Mouse (Mus musculus) midbrain, postnatal 0 days (tissue): ENCODE measurements around the gene Maml2. TPM values are rescaled to one million over a fixed set of nuclear protein-coding genes. Genes with fewer than 3 reads are reported as not detected.
A peak's percentile ranks its signal among the peaks of the same experiment; 100 is the strongest.

Experiments
- ATAC-seq: fragments of 200-750 bp; cut with Nextera tagmentation; 2 replicates; pipeline ENCODE4 v1.8.0; 2017; ENCODE audit warnings: moderate number of reproducible peaks, mild to moderate bottlenecking, moderate TSS enrichment, moderate library complexity; ENCODE audit not compliant: low FRiP score
- DNase-seq: peaks from one replicate; pipeline ENCODE4 v3.0.0-alpha.2; 2015; ENCODE audit warnings: low spot score
- H3K27ac ChIP-seq: fragments of 300-500 bp; sonication (generic); 2 replicates; pipeline ENCODE4 v1.5.1; 2014; ENCODE audit warnings: low read depth, mild to moderate bottlenecking, low read length, mixed read lengths
- H3K27me3 ChIP-seq: fragments of 300-500 bp; sonication (generic); 2 replicates; pipeline ENCODE4 v1.6.1; 2014; ENCODE audit warnings: low read length, control low read depth, mixed read lengths; ENCODE audit not compliant: insufficient read depth
- H3K36me3 ChIP-seq: fragments of 300-500 bp; sonication (generic); 2 replicates; pipeline ENCODE4 v1.6.1; 2014; ENCODE audit warnings: low read length, control low read depth, mixed read lengths; ENCODE audit not compliant: insufficient read depth
- H3K4me1 ChIP-seq: fragments of 300-500 bp; sonication (generic); 2 replicates; pipeline ENCODE4 v1.6.1; 2014; ENCODE audit warnings: mild to moderate bottlenecking, control low read depth, antibody characterized with exemption, low read length, mixed read lengths; ENCODE audit not compliant: insufficient read depth
- H3K4me2 ChIP-seq: fragments of 300-500 bp; sonication (generic); 2 replicates; pipeline ENCODE4 v1.6.1; 2014; ENCODE audit warnings: low read depth, mild to moderate bottlenecking, low read length, mixed read lengths; ENCODE audit not compliant: poor library complexity, severe bottlenecking
- H3K4me3 ChIP-seq: fragments of 300-500 bp; sonication (generic); 2 replicates; pipeline ENCODE4 v1.5.1; 2014; ENCODE audit warnings: low read depth, mild to moderate bottlenecking, low read length, moderate library complexity
- H3K9ac ChIP-seq: fragments of 300-500 bp; sonication (generic); replicated peaks from 2 replicates; pipeline ENCODE4 v1.6.1; 2014; ENCODE audit warnings: mild to moderate bottlenecking, low read length, moderate library complexity, mixed read lengths; ENCODE audit not compliant: poor library complexity, severe bottlenecking
- H3K9me3 ChIP-seq: fragments of 300-500 bp; sonication (generic); 2 replicates; pipeline ENCODE4 v1.6.1; 2016; ENCODE audit warnings: low read length, control low read depth
- CTCF ChIP-seq: IDR thresholded peaks from 2 replicates; pipeline ENCODE4 v1.5.1; 2016; ENCODE audit warnings: antibody characterized with exemption, mild to moderate bottlenecking
- WGBS: fragments of 180-500 bp; shearing (Covaris S2); extraction: QIAGEN DNeasy Blood & Tissue Kit; methylation state at CpG from one replicate; pipeline ENCODE4 v1.1.7; 2014; 5-methylcytosine and 5-hydroxymethylcytosine counted together
- polyA plus RNA-seq: library from polyadenylated mRNA; unstranded; fragments of >200 nt; fragmentation: Nextera tagmentation; extraction: Ambion mirVana; gene quantifications from 2 replicates; pipeline ENCODE4 v1.2.1, GENCODE M21; 2015
- total RNA-seq: library from RNA; depleted of rRNA; stranded (reverse); fragments of >200 nt; gene quantifications from 2 replicates; pipeline ENCODE4 v1.2.3, GENCODE M21; 2014

Maml2 gene
- total and polyA plus RNA-seq, 2 experiments from 2014 or later: 9.1 to 9.2 TPM

GRCm38 (mm10) chr9:13558811-13559372, 261.1 kb downstream of the Maml2 start:
- no peaks in the 10 kb centered on the region for H3K27me3 ChIP-seq
- no peak overlapping the region for H3K27ac ChIP-seq
- ATAC-seq (no peak), DNase-seq (no peak)
- no peaks in the 10 kb centered on the region for H3K36me3 ChIP-seq
- no peak overlapping the region for H3K4me3 ChIP-seq
- TF ChIP-seq CTCF: no peak
- H3K4me2 ChIP-seq: no peak overlapping the region
- H3K4me1 ChIP-seq: peaks cover 1% of the 10 kb centered on the region; the same call in 1 of the 2 replicates
- no peaks in the 10 kb centered on the region for H3K9me3 ChIP-seq
- no peak overlapping the region for H3K9ac ChIP-seq
- WGBS: 71% methylated on average over 4 of the region's 4 CpGs

GRCm38 (mm10) chr9:13560651-13561050, 262.9 kb downstream of the Maml2 start:
- TF ChIP-seq CTCF: no peak
- H3K9me3 ChIP-seq: no peaks in the 10 kb centered on the region
- no peaks in the 10 kb centered on the region for H3K27me3 ChIP-seq
- H3K4me1 ChIP-seq: peaks cover 8% of the 10 kb centered on the region; the same call in 1 of the 2 replicates
- H3K4me2 ChIP-seq: no peak overlapping the region
- no peak for DNase-seq
- no peak overlapping the region for H3K4me3 ChIP-seq
- H3K9ac ChIP-seq: no peak overlapping the region
- H3K36me3 ChIP-seq: no peaks in the 10 kb centered on the region
- no peak overlapping the region for H3K27ac ChIP-seq
- 80% methylated on average over 9 of the region's 9 CpGs for WGBS
- ATAC-seq: no peak

GRCm38 (mm10) chr9:13561335-13561734, 263.6 kb downstream of the Maml2 start:
- H3K36me3 ChIP-seq: no peaks in the 10 kb centered on the region
- DNase-seq (no peak), ATAC-seq (no peak)
- no peaks in the 10 kb centered on the region for H3K9me3 ChIP-seq
- no peak for TF ChIP-seq CTCF
- no peak overlapping the region for H3K4me3 ChIP-seq
- no peaks in the 10 kb centered on the region for H3K27me3 ChIP-seq
- peaks cover 8% of the 10 kb centered on the region; the same call in 1 of the 2 replicates for H3K4me1 ChIP-seq
- H3K4me2 ChIP-seq: no peak overlapping the region
- no peak overlapping the region for H3K27ac ChIP-seq
- H3K9ac ChIP-seq: no peak overlapping the region
- WGBS: 88% methylated on average over 1 of the region's 1 CpGs

GRCm38 (mm10) chr9:13563475-13564414, 266.0 kb downstream of the Maml2 start:
- ATAC-seq (no peak), DNase-seq (peak; percentile 74)
- Histone ChIP-seq H3K4me2 (no peak overlapping the region), H3K27ac (0 out of 2 replicates have a peak overlapping the region, but pooled peaks have one; percentile 6), H3K4me3 (no peak overlapping the region), H3K36me3 (no peaks in the 10 kb centered on the region), H3K4me1 (peaks cover 8% of the 10 kb centered on the region; the same call in 1 of the 2 replicates), H3K9ac (no peak overlapping the region), H3K27me3 (no peaks in the 10 kb centered on the region), H3K9me3 (no peaks in the 10 kb centered on the region)
- TF ChIP-seq CTCF: no peak
- 60% methylated on average over 10 of the region's 10 CpGs for WGBS

GRCm38 (mm10) chr9:13565343-13566019, 267.7 kb downstream of the Maml2 start:
- H3K27ac ChIP-seq: no peak overlapping the region
- TF ChIP-seq CTCF: no peak
- H3K36me3 ChIP-seq: no peaks in the 10 kb centered on the region
- ATAC-seq: no peak
- no peaks in the 10 kb centered on the region for H3K27me3 ChIP-seq
- H3K4me3 ChIP-seq: no peak overlapping the region
- no peak overlapping the region for H3K4me2 ChIP-seq
- no peaks in the 10 kb centered on the region for H3K9me3 ChIP-seq
- peak; percentile 28 for DNase-seq
- H3K4me1 ChIP-seq: peaks cover 8% of the 10 kb centered on the region; the same call in 1 of the 2 replicates
- H3K9ac ChIP-seq: no peak overlapping the region
- WGBS: 59% methylated on average over 11 of the region's 11 CpGs
